Mouse (Mus musculus) liver, embryonic 11.5 days (tissue): ENCODE measurements around the gene Pan3. TPM values are rescaled to one million over a fixed set of nuclear protein-coding genes. Genes with fewer than 3 reads are reported as not detected.

ENCODE experiments used
- ATAC-seq: fragments of 200-750 bp; cut with Nextera tagmentation; replicated peaks from 2 replicates; pipeline ENCODE4 v1.8.0; 2017; ENCODE audit warnings: moderate number of reproducible peaks, mild to moderate bottlenecking, moderate TSS enrichment, moderate library complexity; ENCODE audit not compliant: low FRiP score
- DNase-seq: peaks from one replicate; pipeline ENCODE4 v3.0.0-alpha.2; 2017; ENCODE audit warnings: low spot score
- H3K27ac ChIP-seq: fragments of 300-500 bp; sonication (generic); 2 replicates; pipeline ENCODE4 v1.5.1; 2014; ENCODE audit warnings: mild to moderate bottlenecking, low read depth, low read length, control low read depth
- H3K27me3 ChIP-seq: fragments of 300-500 bp; sonication (generic); replicated peaks from 2 replicates; pipeline ENCODE4 v1.6.1; 2014; ENCODE audit warnings: low read length, mixed read lengths; ENCODE audit not compliant: control insufficient read depth, insufficient read depth
- H3K36me3 ChIP-seq: fragments of 300-500 bp; sonication (generic); 2 replicates; pipeline ENCODE4 v1.6.1; 2014; ENCODE audit warnings: mild to moderate bottlenecking, low read length, moderate library complexity, mixed read lengths; ENCODE audit not compliant: control insufficient read depth, insufficient read depth
- H3K4me1 ChIP-seq: fragments of 300-500 bp; sonication (generic); replicated peaks from 2 replicates; pipeline ENCODE4 v1.6.1; 2014; ENCODE audit warnings: low read length, mixed read lengths; ENCODE audit not compliant: control insufficient read depth, insufficient read depth
- H3K4me2 ChIP-seq: fragments of 300-500 bp; sonication (generic); 2 replicates; pipeline ENCODE4 v1.6.1; 2014; ENCODE audit warnings: mild to moderate bottlenecking, control low read depth, moderate library complexity
- H3K4me3 ChIP-seq: fragments of 300-500 bp; sonication (generic); 2 replicates; pipeline ENCODE4 v1.5.1; 2014; ENCODE audit warnings: low read depth, low read length, control low read depth
- H3K9ac ChIP-seq: fragments of 300-500 bp; sonication (generic); 2 replicates; pipeline ENCODE4 v1.6.1; 2014; ENCODE audit warnings: low read depth, low read length, control low read depth
- H3K9me3 ChIP-seq: fragments of 300-500 bp; sonication (generic); 2 replicates; pipeline ENCODE4 v1.6.1; 2016; ENCODE audit warnings: low read length, inconsistent platforms, mixed read lengths; ENCODE audit not compliant: control insufficient read depth
- WGBS: fragments of 180-500 bp; shearing (Covaris S2); extraction: QIAGEN DNeasy Blood & Tissue Kit; methylation state at CpG from one replicate; pipeline ENCODE4 v1.1.7; 2014; 5-methylcytosine and 5-hydroxymethylcytosine counted together
- polyA plus RNA-seq: library from polyadenylated mRNA; unstranded; fragments of >200 nt; fragmentation: Nextera tagmentation; extraction: Ambion mirVana; gene quantifications from 2 replicates; pipeline ENCODE4 v1.2.1, GENCODE M21; 2014

The Pan3 gene
- polyA plus RNA-seq, 1 experiment from 2014 or later: 73.8 TPM

DNA sequence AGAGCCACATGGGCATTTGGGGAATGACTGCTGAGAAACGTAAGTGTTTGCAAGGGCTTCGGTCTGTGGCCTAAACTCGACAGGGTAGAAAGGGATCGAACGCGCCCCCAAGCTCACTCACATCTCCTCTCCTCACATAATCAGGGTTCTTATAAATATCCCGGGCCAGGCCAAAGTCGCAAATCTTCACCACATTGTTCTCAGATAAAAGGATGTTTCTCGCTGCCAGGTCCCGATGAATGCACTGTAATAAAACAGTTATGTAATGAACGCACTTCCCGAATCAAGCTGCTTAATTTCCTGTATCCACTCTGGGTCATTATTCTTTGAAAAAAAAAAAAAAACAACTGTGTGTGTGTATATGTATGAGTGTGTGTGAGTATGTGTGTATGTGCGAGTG is 150.2 kb downstream of the Pan3 start:
- no peak overlapping the region for H3K9ac ChIP-seq
- H3K4me2 ChIP-seq: no peak overlapping the region
- 89% methylated on average over 13 of the region's 13 CpGs for WGBS
- no peak overlapping the region for H3K27ac ChIP-seq
- no peaks in the 10 kb centered on the region for H3K9me3 ChIP-seq
- DNase-seq (no peak), ATAC-seq (no peak)
- H3K4me1 ChIP-seq: no peaks in the 10 kb centered on the region
- H3K36me3 ChIP-seq: no peaks in the 10 kb centered on the region
- H3K27me3 ChIP-seq: no peaks in the 10 kb centered on the region; the same call in 1 of the 2 replicates
- no peak overlapping the region for H3K4me3 ChIP-seq

DNA sequence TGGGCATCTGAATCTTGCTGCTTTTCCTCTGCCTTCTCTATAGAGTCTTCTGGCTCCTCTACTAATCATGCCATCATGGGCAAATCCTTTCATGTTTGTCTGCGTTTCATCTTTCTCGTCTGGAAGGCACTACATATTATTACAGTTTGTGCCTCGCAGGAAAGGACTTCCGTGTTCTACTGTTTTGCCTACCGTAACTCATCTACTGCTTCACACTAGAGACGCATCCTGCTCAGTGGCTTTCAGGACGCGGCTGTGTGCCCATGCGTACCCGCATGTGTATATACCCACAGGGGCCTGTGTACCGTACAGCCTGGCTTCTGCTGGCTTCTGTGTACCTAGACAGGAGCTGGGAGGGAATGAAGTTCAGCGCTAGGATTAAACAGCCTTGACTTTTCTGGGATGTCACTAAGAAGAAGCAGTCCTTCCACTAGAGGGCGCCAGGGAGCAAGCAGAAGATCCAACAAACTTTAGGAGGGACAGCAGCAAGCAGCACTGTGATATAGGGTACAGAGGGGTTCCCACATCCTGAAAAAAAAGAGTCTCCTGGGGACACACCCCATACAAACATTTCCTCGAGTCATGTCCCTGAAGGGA is 153.8 kb downstream of the Pan3 start:
- Histone ChIP-seq H3K4me2 (no peak overlapping the region), H3K9ac (no peak overlapping the region), H3K9me3 (no peaks in the 10 kb centered on the region), H3K4me3 (no peak overlapping the region), H3K4me1 (no peaks in the 10 kb centered on the region), H3K27ac (no peak overlapping the region), H3K27me3 (no peaks in the 10 kb centered on the region; the same call in 1 of the 2 replicates), H3K36me3 (no peaks in the 10 kb centered on the region)
- ATAC-seq: no peak
- WGBS: 44% methylated on average over 14 of the region's 14 CpGs
- peak; percentile 74 for DNase-seq

DNA sequence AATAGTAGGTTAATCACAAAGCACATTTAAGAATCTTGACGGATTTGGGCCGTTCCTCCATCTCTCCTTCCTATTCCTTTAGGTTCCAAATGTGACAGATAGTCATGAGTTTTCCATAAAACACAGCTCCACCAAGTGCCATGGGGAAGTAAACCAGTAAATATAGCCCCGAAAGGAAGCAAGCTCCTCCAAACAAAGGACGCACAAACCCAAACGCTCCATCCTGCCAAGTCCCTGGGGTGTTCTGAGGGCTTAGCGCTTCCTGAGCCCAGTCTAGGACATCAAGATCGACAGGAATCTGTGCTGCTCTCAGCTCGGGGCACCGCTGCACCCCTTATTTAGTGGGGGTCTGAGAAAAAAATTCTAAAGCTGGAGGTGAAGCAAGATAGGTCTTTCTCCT is 154.7 kb downstream of the Pan3 start:
- no peak overlapping the region for H3K9ac ChIP-seq
- H3K27ac ChIP-seq: no peak overlapping the region
- no peak overlapping the region for H3K4me2 ChIP-seq
- no peaks in the 10 kb centered on the region for H3K4me1 ChIP-seq
- DNase-seq (no peak), ATAC-seq (no peak)
- H3K4me3 ChIP-seq: no peak overlapping the region
- H3K9me3 ChIP-seq: no peaks in the 10 kb centered on the region
- no peaks in the 10 kb centered on the region for H3K36me3 ChIP-seq
- no peaks in the 10 kb centered on the region; the same call in 1 of the 2 replicates for H3K27me3 ChIP-seq
- 65% methylated on average over 9 of the region's 9 CpGs for WGBS

DNA sequence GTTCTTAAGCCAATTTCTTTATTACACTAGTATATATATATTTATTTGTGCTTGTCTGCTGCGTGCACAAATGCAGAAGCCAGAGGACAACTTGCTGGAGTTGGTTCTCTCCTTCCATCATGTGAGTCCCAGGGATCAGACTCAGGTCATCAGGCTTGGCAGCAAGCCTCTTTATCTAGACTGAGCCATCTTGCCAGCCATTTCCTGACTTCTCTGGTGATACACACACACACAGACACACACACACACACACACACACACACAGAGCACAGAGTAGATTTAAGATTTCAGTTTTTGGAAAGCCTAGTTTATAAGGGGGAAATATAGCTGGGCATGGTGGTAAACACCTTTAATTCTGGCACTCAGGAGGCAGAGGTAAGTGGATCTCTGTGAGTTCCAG is 155.1 kb downstream of the Pan3 start:
- WGBS: 68% methylated on average over 1 of the region's 1 CpGs

DNA sequence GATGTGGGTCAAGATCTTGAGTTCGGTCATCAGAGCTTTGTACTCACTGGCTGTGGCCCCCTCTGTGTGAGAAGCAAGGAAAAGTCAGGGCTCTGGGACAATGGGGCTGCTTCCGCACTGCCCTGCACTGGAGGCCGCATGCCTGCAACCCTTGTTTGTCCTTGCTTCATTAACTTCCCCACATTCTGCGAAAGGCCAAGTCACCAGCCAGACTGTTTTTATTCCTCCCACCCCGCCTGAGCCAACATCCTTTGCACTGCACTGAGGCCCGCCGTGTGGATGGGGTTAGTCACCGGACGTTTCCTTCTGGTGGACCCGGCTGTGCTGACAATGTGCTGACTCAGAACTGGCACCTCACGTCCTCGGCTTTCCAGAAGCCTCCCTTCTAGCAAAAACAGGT is 159.9 kb downstream of the Pan3 start:
- DNase-seq (no peak), ATAC-seq (no peak)
- H3K4me1 ChIP-seq: no peaks in the 10 kb centered on the region
- no peak overlapping the region for H3K4me3 ChIP-seq
- H3K36me3 ChIP-seq: no peaks in the 10 kb centered on the region
- H3K9me3 ChIP-seq: no peaks in the 10 kb centered on the region
- no peaks in the 10 kb centered on the region for H3K27me3 ChIP-seq
- no peak overlapping the region for H3K4me2 ChIP-seq
- 60% methylated on average over 12 of the region's 12 CpGs for WGBS
- H3K27ac ChIP-seq: no peak overlapping the region
- no peak overlapping the region for H3K9ac ChIP-seq

More for the DNA sequence above, 155.1 kb downstream of the Pan3 start:
- Histone ChIP-seq H3K9ac (no peak overlapping the region), H3K27ac (no peak overlapping the region), H3K4me2 (no peak overlapping the region), H3K36me3 (no peaks in the 10 kb centered on the region), H3K4me3 (no peak overlapping the region), H3K9me3 (no peaks in the 10 kb centered on the region), H3K27me3 (no peaks in the 10 kb centered on the region; the same call in 1 of the 2 replicates), H3K4me1 (no peaks in the 10 kb centered on the region)
- DNase-seq (no peak), ATAC-seq (no peak)

DNA sequence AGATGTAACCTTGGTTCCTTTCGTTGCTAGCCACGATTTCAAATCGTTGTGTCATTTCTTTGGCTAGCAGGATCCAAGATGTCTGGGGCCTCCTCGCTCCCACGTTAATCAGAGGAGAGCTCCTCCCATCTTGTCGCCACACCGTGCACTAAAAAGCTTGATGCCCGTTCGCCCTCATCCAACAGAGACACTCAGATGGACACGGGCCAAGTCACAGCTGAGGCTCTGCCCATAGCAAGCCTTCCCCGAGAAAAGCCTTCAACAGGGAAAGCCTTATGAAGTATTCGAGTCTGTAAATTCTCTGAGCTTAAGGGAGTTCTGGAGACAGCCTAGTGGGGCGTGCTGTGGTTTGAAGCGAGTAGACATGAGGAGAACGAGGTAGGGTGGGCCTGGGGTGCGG is 167.9 kb downstream of the Pan3 start:
- WGBS: 80% methylated on average over 16 of the region's 16 CpGs
- ATAC-seq (no peak), DNase-seq (no peak)
- Histone ChIP-seq H3K9ac (no peak overlapping the region), H3K4me2 (no peak overlapping the region), H3K4me1 (no peaks in the 10 kb centered on the region), H3K27me3 (no peaks in the 10 kb centered on the region), H3K4me3 (no peak overlapping the region), H3K36me3 (no peaks in the 10 kb centered on the region), H3K9me3 (no peaks in the 10 kb centered on the region), H3K27ac (no peak overlapping the region)

Other genes starting within 250 kb of the Pan3 start
- gene Gsx1, start 241.5 kb upstream of the Pan3 start, polyA plus RNA-seq: not detected in 2 replicates
- gene Pdx1, start 160.2 kb upstream of the Pan3 start, polyA plus RNA-seq: 0.47 and 0.94 TPM in 2 replicates
- gene Cdx2, start 122.9 kb upstream of the Pan3 start, polyA plus RNA-seq: 0.14 TPM in 1 of 2 replicates, not detected in the other
- 0.49 and 0.53 TPM in 2 replicates for gene Urad, start 107.7 kb upstream of the Pan3 start, polyA plus RNA-seq
- gene Flt3, start 29.7 kb upstream of the Pan3 start, polyA plus RNA-seq: 1.6 and 1.8 TPM in 2 replicates